Mouse (Mus musculus) midbrain, postnatal 0 days (tissue): ENCODE measurements at regions not wholly inside any gene's neighbourhood (a gene's known extent, or its start where the extent isn't known, plus 50 kb on each side); places are given as distances from the start of the nearest gene placed in this dataset.

Experiments used
- ATAC-seq: fragments of 200-750 bp; cut with Nextera tagmentation; 2 replicates; pipeline ENCODE4 v1.8.0; 2017; ENCODE audit warnings: moderate number of reproducible peaks, mild to moderate bottlenecking, moderate TSS enrichment, moderate library complexity; ENCODE audit not compliant: low FRiP score
- DNase-seq: peaks from one replicate; pipeline ENCODE4 v3.0.0-alpha.2; 2015; ENCODE audit warnings: low spot score
- H3K27ac ChIP-seq: fragments of 300-500 bp; sonication (generic); 2 replicates; pipeline ENCODE4 v1.5.1; 2014; ENCODE audit warnings: low read depth, mild to moderate bottlenecking, low read length, mixed read lengths
- H3K27me3 ChIP-seq: fragments of 300-500 bp; sonication (generic); 2 replicates; pipeline ENCODE4 v1.6.1; 2014; ENCODE audit warnings: low read length, control low read depth, mixed read lengths; ENCODE audit not compliant: insufficient read depth
- H3K36me3 ChIP-seq: fragments of 300-500 bp; sonication (generic); 2 replicates; pipeline ENCODE4 v1.6.1; 2014; ENCODE audit warnings: low read length, control low read depth, mixed read lengths; ENCODE audit not compliant: insufficient read depth
- H3K4me1 ChIP-seq: fragments of 300-500 bp; sonication (generic); 2 replicates; pipeline ENCODE4 v1.6.1; 2014; ENCODE audit warnings: mild to moderate bottlenecking, control low read depth, antibody characterized with exemption, low read length, mixed read lengths; ENCODE audit not compliant: insufficient read depth
- H3K4me2 ChIP-seq: fragments of 300-500 bp; sonication (generic); 2 replicates; pipeline ENCODE4 v1.6.1; 2014; ENCODE audit warnings: low read depth, mild to moderate bottlenecking, low read length, mixed read lengths; ENCODE audit not compliant: poor library complexity, severe bottlenecking
- H3K4me3 ChIP-seq: fragments of 300-500 bp; sonication (generic); 2 replicates; pipeline ENCODE4 v1.5.1; 2014; ENCODE audit warnings: low read depth, mild to moderate bottlenecking, low read length, moderate library complexity
- H3K9ac ChIP-seq: fragments of 300-500 bp; sonication (generic); replicated peaks from 2 replicates; pipeline ENCODE4 v1.6.1; 2014; ENCODE audit warnings: mild to moderate bottlenecking, low read length, moderate library complexity, mixed read lengths; ENCODE audit not compliant: poor library complexity, severe bottlenecking
- H3K9me3 ChIP-seq: fragments of 300-500 bp; sonication (generic); 2 replicates; pipeline ENCODE4 v1.6.1; 2016; ENCODE audit warnings: low read length, control low read depth
- CTCF ChIP-seq: IDR thresholded peaks from 2 replicates; pipeline ENCODE4 v1.5.1; 2016; ENCODE audit warnings: antibody characterized with exemption, mild to moderate bottlenecking
- WGBS: fragments of 180-500 bp; shearing (Covaris S2); extraction: QIAGEN DNeasy Blood & Tissue Kit; methylation state at CpG from one replicate; pipeline ENCODE4 v1.1.7; 2014; 5-methylcytosine and 5-hydroxymethylcytosine counted together

DNA sequence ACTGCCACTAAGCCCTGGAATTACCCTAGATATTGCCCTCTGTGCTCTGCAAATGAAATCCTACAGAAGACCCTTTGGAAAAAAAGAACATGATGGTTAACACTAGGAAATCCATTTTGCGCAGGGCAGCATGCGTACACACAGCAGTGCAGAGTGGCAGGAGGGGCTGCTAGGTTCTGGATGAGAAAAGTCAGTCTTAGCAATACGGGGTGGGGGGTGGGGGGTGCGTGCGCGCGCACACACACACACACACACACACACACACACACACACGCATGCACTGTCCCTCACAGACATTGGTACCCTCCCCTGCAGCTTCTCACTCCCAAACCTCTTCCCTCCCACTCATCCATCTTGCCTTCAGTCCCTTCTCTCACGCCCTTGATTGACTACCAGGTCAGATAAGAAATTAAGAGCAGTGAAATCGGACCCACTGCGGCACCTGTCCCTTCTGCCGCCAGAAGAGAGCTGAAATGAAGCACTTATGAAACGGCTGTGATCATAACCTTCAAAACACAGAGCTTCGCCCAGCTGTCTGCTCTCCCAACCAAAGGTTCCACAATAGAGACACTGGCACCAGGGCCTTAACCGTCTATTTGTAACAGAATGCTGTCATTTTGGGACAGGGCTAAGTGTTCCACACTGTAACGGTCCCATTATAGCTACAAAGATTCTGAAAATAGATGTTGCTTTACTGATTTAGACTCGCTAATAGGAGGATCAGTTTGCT is 209.3 kb upstream of the Pitx2 start:
- ATAC-seq (no peak), DNase-seq (no peak)
- Histone ChIP-seq H3K9ac (no peak overlapping the region), H3K4me2 (no peak overlapping the region), H3K4me3 (no peak overlapping the region), H3K27me3 (no peaks in the 10 kb centered on the region), H3K4me1 (no peaks in the 10 kb centered on the region), H3K9me3 (no peaks in the 10 kb centered on the region), H3K27ac (no peak overlapping the region), H3K36me3 (no peaks in the 10 kb centered on the region)
- WGBS = 80% methylated on average over 16 of the region's 17 CpGs
- no peak for TF ChIP-seq CTCF

GRCm38 (mm10) chr3:129002866-129003265 is 196.8 kb upstream of the Pitx2 start:
- 42% methylated on average over 7 of the region's 7 CpGs for WGBS
- no peak for TF ChIP-seq CTCF
- Histone ChIP-seq H3K9ac (no peak overlapping the region), H3K27ac (no peak overlapping the region), H3K36me3 (no peaks in the 10 kb centered on the region), H3K27me3 (no peaks in the 10 kb centered on the region), H3K4me2 (no peak overlapping the region), H3K4me1 (no peaks in the 10 kb centered on the region), H3K9me3 (no peaks in the 10 kb centered on the region), H3K4me3 (no peak overlapping the region)
- ATAC-seq = no peak
- DNase-seq = no peak

DNA sequence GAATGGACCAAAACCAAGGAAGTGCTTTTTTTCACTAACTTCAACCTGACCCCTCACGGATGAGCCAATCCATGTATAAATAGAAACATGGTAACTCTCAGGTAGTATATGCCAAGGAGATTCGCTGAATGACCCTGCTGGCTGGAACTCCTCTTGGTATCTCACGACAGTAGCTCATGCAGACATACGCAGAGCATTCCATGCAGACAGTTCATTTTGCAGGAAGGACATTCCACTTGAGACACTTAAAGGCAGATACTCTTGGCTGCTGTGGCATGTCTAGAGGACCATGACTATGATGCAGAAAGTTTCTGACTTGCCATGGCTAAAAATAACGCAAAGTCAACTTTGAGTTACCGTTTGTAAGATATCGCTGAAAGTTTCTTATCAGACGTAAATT is 195.6 kb upstream of the Pitx2 start:
- Histone ChIP-seq H3K4me1 (no peaks in the 10 kb centered on the region), H3K9ac (no peak overlapping the region), H3K4me3 (no peak overlapping the region), H3K9me3 (no peaks in the 10 kb centered on the region), H3K4me2 (no peak overlapping the region), H3K36me3 (no peaks in the 10 kb centered on the region), H3K27ac (no peak overlapping the region), H3K27me3 (no peaks in the 10 kb centered on the region)
- DNase-seq (no peak), ATAC-seq (no peak)
- no peak for TF ChIP-seq CTCF
- WGBS = 92% methylated on average over 8 of the region's 8 CpGs

- no peaks in the 10 kb centered on the region for H3K36me3 ChIP-seq
- H3K9ac ChIP-seq = no peak overlapping the region
- no peak for TF ChIP-seq CTCF
- DNase-seq (no peak), ATAC-seq (no peak)
- WGBS = 96% methylated on average over 2 of the region's 2 CpGs
- no peak overlapping the region for H3K27ac ChIP-seq
- H3K27me3 ChIP-seq = no peaks in the 10 kb centered on the region
- no peaks in the 10 kb centered on the region for H3K4me1 ChIP-seq
- no peaks in the 10 kb centered on the region for H3K9me3 ChIP-seq
- no peak overlapping the region for H3K4me2 ChIP-seq
- no peak overlapping the region for H3K4me3 ChIP-seq
Observed at GRCm38 (mm10) chr3:129038877-129039276, 160.8 kb upstream of the Pitx2 start.

GRCm38 (mm10) chr3:129044834-129045233 is 154.8 kb upstream of the Pitx2 start:
- no peaks in the 10 kb centered on the region for H3K36me3 ChIP-seq
- H3K9me3 ChIP-seq = no peaks in the 10 kb centered on the region
- DNase-seq (no peak), ATAC-seq (no peak)
- H3K4me1 ChIP-seq = no peaks in the 10 kb centered on the region
- H3K4me3 ChIP-seq = no peak overlapping the region
- no peaks in the 10 kb centered on the region for H3K27me3 ChIP-seq
- no peak overlapping the region for H3K9ac ChIP-seq
- no peak overlapping the region for H3K27ac ChIP-seq
- no peak overlapping the region for H3K4me2 ChIP-seq
- WGBS = 92% methylated on average over 5 of the region's 5 CpGs
- TF ChIP-seq CTCF = no peak

DNA sequence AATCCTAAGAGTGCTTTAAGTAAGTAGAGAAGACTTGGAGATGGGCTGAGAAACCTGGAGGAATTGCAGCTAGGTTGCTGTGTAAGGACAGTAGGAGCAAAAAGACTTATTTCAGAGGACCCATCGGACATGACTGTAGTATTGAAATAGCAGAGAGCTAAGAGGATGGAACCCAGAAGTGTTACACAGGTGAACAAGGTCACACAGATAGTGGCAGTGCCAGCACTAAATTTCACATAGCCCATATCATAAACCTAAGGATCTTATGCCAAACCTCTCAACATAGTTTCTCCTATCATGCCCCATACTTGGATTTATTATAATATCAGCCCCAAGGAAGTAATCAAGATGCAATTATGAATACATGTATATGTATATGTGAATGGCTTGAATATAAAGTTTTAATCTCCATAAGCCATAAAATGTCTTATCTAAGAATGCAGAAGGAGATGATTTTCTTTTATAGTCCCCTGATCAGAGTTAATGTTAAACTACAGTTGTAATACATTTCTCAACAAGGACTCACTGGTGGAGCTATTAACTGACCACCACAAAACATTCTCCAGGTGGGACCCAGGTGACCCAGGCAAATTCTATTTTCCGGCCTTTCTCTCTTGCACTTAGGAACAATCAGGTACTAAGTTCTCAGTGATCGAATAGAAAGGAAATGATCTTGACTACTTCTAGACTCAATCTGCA is 149.6 kb upstream of the Pitx2 start:
- 96% methylated on average over 3 of the region's 3 CpGs for WGBS
- no peak overlapping the region for H3K27ac ChIP-seq
- H3K27me3 ChIP-seq = no peaks in the 10 kb centered on the region
- no peaks in the 10 kb centered on the region for H3K4me1 ChIP-seq
- H3K4me2 ChIP-seq = no peak overlapping the region
- no peak overlapping the region for H3K4me3 ChIP-seq
- DNase-seq (no peak), ATAC-seq (no peak)
- no peak for TF ChIP-seq CTCF
- no peaks in the 10 kb centered on the region for H3K9me3 ChIP-seq
- H3K36me3 ChIP-seq = no peaks in the 10 kb centered on the region
- H3K9ac ChIP-seq = no peak overlapping the region
